Mouse (Mus musculus) CD4-positive naive resting alpha-beta T cell, adult 57 days (primary cell): Measurements from ENCODE around the gene Gm11983. TPM values are rescaled to one million over a fixed set of nuclear protein-coding genes. Genes with fewer than 3 reads are reported as not detected.

ENCODE experiments used
- total RNA-seq: library from RNA; stranded (reverse); gene quantifications from one replicate; pipeline ENCODE4 v1.2.4, GENCODE M21; 2023

Gm11983 gene
- not detected for total RNA-seq

GRCm38 (mm10) chr11:6837554-6837953 lies at the start of gene Gm11983:
Gm11983 (minus strand) TSS chr11:6837654.

Other genes starting within 250 kb of the Gm11983 start
- gene Nacad, start 231.6 kb downstream of the Gm11983 start, total RNA-seq: not detected
- 156 TPM for gene Tbrg4, start 211.6 kb downstream of the Gm11983 start, total RNA-seq
- gene Wap, start 199.0 kb downstream of the Gm11983 start, total RNA-seq: not detected
- 51.6 TPM for gene Ramp3, start 179.1 kb downstream of the Gm11983 start, total RNA-seq
- 0.71 TPM for gene Adcy1, start 225.8 kb upstream of the Gm11983 start, total RNA-seq